Mouse (Mus musculus): ENCODE results near the gene Kcnip4. TPM values are rescaled to one million over a fixed set of nuclear protein-coding genes. Genes with fewer than 3 reads are reported as not detected.

The Kcnip4 gene
- polyA plus RNA-seq, 1 experiment, result 0.06 TPM

GRCm38 (mm10) chr5:48878081-48878480 lies 646.6 kb downstream of the Kcnip4 start:
- no peak overlapping the region for H3K4me3 ChIP-seq
- TF ChIP-seq CEBPB (IDR thresholded peaks at IDR 0.05; ENCODE audit: insufficient read depth, poor library complexity, severe bottlenecking) (no peak), SRF (IDR thresholded peaks at IDR 0.05; ENCODE audit: control insufficient read depth, insufficient read length, low read depth) (no peak), TCF3 (IDR thresholded peaks at IDR 0.05; ENCODE audit: insufficient read length, low read depth) (no peak), TCF12 (IDR thresholded peaks at IDR 0.05; ENCODE audit: insufficient read depth, poor library complexity, severe bottlenecking) (no peak), POLR2AphosphoS2 (IDR thresholded peaks at IDR 0.05; ENCODE audit: insufficient read length, low read depth) (no peak), USF1 (IDR thresholded peaks at IDR 0.05; ENCODE audit: low read depth) (no peak), REST (IDR thresholded peaks at IDR 0.05; ENCODE audit: insufficient read depth, insufficient read length) (no peak), MAX (IDR thresholded peaks at IDR 0.05; ENCODE audit: low read depth) (no peak), MYOG (IDR thresholded peaks at IDR 0.05; ENCODE audit: control insufficient read depth in 1 of 3, insufficient read depth in 1 of 3, insufficient read length in 2 of 3, low read depth in 2 of 3) (no peak), MYOD1 (IDR thresholded peaks at IDR 0.05; ENCODE audit: control insufficient read depth in 1 of 3, insufficient read length in 2 of 3, low read depth in 2 of 3) (no peak), E2F4 (IDR thresholded peaks at IDR 0.05; ENCODE audit: insufficient read depth) (no peak), POLR2A (IDR thresholded peaks at IDR 0.05; ENCODE audit: insufficient read length, low read depth) (no peak)
- no peaks in the 10 kb centered on the region for H3K79me2 ChIP-seq (ENCODE audit: control insufficient read depth, insufficient read depth)
- no peak overlapping the region for H3ac ChIP-seq (ENCODE audit: control insufficient read depth, insufficient read length)
- H3K4me2 ChIP-seq (ENCODE audit: low read depth), result no peak overlapping the region
- no peaks in the 10 kb centered on the region for H3K27me3 ChIP-seq (ENCODE audit: control insufficient read depth, insufficient read depth, insufficient read length)
- no peaks in the 10 kb centered on the region for H3K36me3 ChIP-seq (ENCODE audit: control insufficient read depth, insufficient read depth)

GRCm38 (mm10) chr5:48864268-48864967 lies 660.3 kb downstream of the Kcnip4 start:
- Histone ChIP-seq H3K4me2 (ENCODE audit: low read depth) (no peak overlapping the region), H3K79me2 (ENCODE audit: control insufficient read depth, insufficient read depth) (no peaks in the 10 kb centered on the region), H3K36me3 (ENCODE audit: control insufficient read depth, insufficient read depth) (no peaks in the 10 kb centered on the region), H3K27me3 (ENCODE audit: control insufficient read depth, insufficient read depth, insufficient read length) (no peaks in the 10 kb centered on the region), H3K4me3 (no peak overlapping the region), H3ac (ENCODE audit: control insufficient read depth, insufficient read length) (no peak overlapping the region)
- TF ChIP-seq POLR2AphosphoS2 (IDR thresholded peaks at IDR 0.05; ENCODE audit: insufficient read length, low read depth), result no peak
- TF ChIP-seq E2F4 (IDR thresholded peaks at IDR 0.05; ENCODE audit: insufficient read depth), result no peak
- no peak for TF ChIP-seq TCF12 (IDR thresholded peaks at IDR 0.05; ENCODE audit: insufficient read depth, poor library complexity, severe bottlenecking)
- no peak for TF ChIP-seq SRF (IDR thresholded peaks at IDR 0.05; ENCODE audit: control insufficient read depth, insufficient read length, low read depth)
- TF ChIP-seq POLR2A (IDR thresholded peaks at IDR 0.05; ENCODE audit: insufficient read length, low read depth), result no peak
- no peak for TF ChIP-seq REST (IDR thresholded peaks at IDR 0.05; ENCODE audit: insufficient read depth, insufficient read length)
- TF ChIP-seq USF1 (IDR thresholded peaks at IDR 0.05; ENCODE audit: low read depth), result no peak
- no peak for TF ChIP-seq CEBPB (IDR thresholded peaks at IDR 0.05; ENCODE audit: insufficient read depth, poor library complexity, severe bottlenecking)
- no peak for TF ChIP-seq MAX (IDR thresholded peaks at IDR 0.05; ENCODE audit: low read depth)
- TF ChIP-seq MYOG (IDR thresholded peaks at IDR 0.05; ENCODE audit: control insufficient read depth in 1 of 3, insufficient read depth in 1 of 3, insufficient read length in 2 of 3, low read depth in 2 of 3), result no peak
- TF ChIP-seq TCF3 (IDR thresholded peaks at IDR 0.05; ENCODE audit: insufficient read length, low read depth), result no peak
- TF ChIP-seq MYOD1 (IDR thresholded peaks at IDR 0.05; ENCODE audit: control insufficient read depth in 1 of 3, insufficient read length in 2 of 3, low read depth in 2 of 3), result no peak

GRCm38 (mm10) chr5:48840971-48841370 lies 683.7 kb downstream of the Kcnip4 start:
- Histone ChIP-seq H3K4me2 (ENCODE audit: low read depth) (no peak overlapping the region), H3K36me3 (ENCODE audit: control insufficient read depth, insufficient read depth) (no peaks in the 10 kb centered on the region), H3K27me3 (ENCODE audit: control insufficient read depth, insufficient read depth, insufficient read length) (no peaks in the 10 kb centered on the region), H3K4me3 (no peak overlapping the region), H3ac (ENCODE audit: control insufficient read depth, insufficient read length) (no peak overlapping the region), H3K79me2 (ENCODE audit: control insufficient read depth, insufficient read depth) (no peaks in the 10 kb centered on the region)
- TF ChIP-seq USF1 (IDR thresholded peaks at IDR 0.05; ENCODE audit: low read depth), result no peak
- no peak for TF ChIP-seq POLR2A (IDR thresholded peaks at IDR 0.05; ENCODE audit: insufficient read length, low read depth)
- TF ChIP-seq MYOD1 (IDR thresholded peaks at IDR 0.05; ENCODE audit: control insufficient read depth in 1 of 3, insufficient read length in 2 of 3, low read depth in 2 of 3), result no peak
- no peak for TF ChIP-seq TCF12 (IDR thresholded peaks at IDR 0.05; ENCODE audit: insufficient read depth, poor library complexity, severe bottlenecking)
- TF ChIP-seq CEBPB (IDR thresholded peaks at IDR 0.05; ENCODE audit: insufficient read depth, poor library complexity, severe bottlenecking), result no peak
- TF ChIP-seq E2F4 (IDR thresholded peaks at IDR 0.05; ENCODE audit: insufficient read depth), result no peak
- no peak for TF ChIP-seq MAX (IDR thresholded peaks at IDR 0.05; ENCODE audit: low read depth)
- TF ChIP-seq REST (IDR thresholded peaks at IDR 0.05; ENCODE audit: insufficient read depth, insufficient read length), result no peak
- no peak for TF ChIP-seq SRF (IDR thresholded peaks at IDR 0.05; ENCODE audit: control insufficient read depth, insufficient read length, low read depth)

GRCm38 (mm10) chr5:48795526-48795925 lies 729.2 kb downstream of the Kcnip4 start:
- H3K4me2 ChIP-seq (ENCODE audit: low read depth), result no peak overlapping the region
- no peaks in the 10 kb centered on the region for H3K36me3 ChIP-seq (ENCODE audit: control insufficient read depth, insufficient read depth)
- no peaks in the 10 kb centered on the region for H3K27me3 ChIP-seq (ENCODE audit: control insufficient read depth, insufficient read depth, insufficient read length)
- no peak overlapping the region for H3K4me3 ChIP-seq
- no peaks in the 10 kb centered on the region for H3K79me2 ChIP-seq (ENCODE audit: control insufficient read depth, insufficient read depth)
- H3ac ChIP-seq (ENCODE audit: control insufficient read depth, insufficient read length), result no peak overlapping the region
- no peak for TF ChIP-seq USF1 (IDR thresholded peaks at IDR 0.05; ENCODE audit: low read depth)
- no peak for TF ChIP-seq TCF3 (IDR thresholded peaks at IDR 0.05; ENCODE audit: insufficient read length, low read depth)
- no peak for TF ChIP-seq POLR2AphosphoS2 (IDR thresholded peaks at IDR 0.05; ENCODE audit: insufficient read length, low read depth)
- no peak for TF ChIP-seq CEBPB (IDR thresholded peaks at IDR 0.05; ENCODE audit: insufficient read depth, poor library complexity, severe bottlenecking)
- TF ChIP-seq MYOG (IDR thresholded peaks at IDR 0.05; ENCODE audit: control insufficient read depth in 1 of 3, insufficient read depth in 1 of 3, insufficient read length in 2 of 3, low read depth in 2 of 3), result no peak
- TF ChIP-seq TCF12 (IDR thresholded peaks at IDR 0.05; ENCODE audit: insufficient read depth, poor library complexity, severe bottlenecking), result no peak
- TF ChIP-seq MAX (IDR thresholded peaks at IDR 0.05; ENCODE audit: low read depth), result no peak
- TF ChIP-seq E2F4 (IDR thresholded peaks at IDR 0.05; ENCODE audit: insufficient read depth), result no peak
- TF ChIP-seq MYOD1 (IDR thresholded peaks at IDR 0.05; ENCODE audit: control insufficient read depth in 1 of 3, insufficient read length in 2 of 3, low read depth in 2 of 3), result no peak
- no peak for TF ChIP-seq POLR2A (IDR thresholded peaks at IDR 0.05; ENCODE audit: insufficient read length, low read depth)
- TF ChIP-seq SRF (IDR thresholded peaks at IDR 0.05; ENCODE audit: control insufficient read depth, insufficient read length, low read depth), result no peak
- no peak for TF ChIP-seq REST (IDR thresholded peaks at IDR 0.05; ENCODE audit: insufficient read depth, insufficient read length)

All from myocyte (in vitro differentiated cells).